In the genomic region with DNA sequence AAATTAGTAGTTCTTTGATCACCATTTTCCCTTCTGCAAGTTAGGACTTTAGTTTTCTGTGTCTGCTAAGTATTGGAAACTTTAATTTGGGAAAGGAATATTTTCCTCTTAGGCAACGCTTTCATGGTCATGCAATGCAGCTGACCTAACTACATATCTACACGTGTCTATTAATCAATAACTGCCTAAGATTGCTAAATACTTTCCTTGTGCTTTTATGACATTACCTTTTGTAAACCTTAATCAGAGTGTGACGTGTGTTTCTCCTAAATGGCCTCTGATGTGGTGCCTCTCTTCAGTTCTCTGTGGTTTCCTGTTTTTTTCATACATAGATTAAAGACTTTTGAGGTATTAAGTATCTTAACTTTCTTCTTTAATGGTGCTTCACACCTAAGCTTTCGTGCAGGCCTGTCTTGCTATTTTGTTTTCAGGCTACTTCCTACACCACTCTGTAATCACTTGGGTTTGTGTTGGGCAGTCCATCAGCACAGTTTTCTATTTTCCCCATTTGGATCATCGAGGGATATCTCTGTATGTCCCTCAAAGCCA, we compare ENCODE assay signal across 26 mouse cellular contexts.
DNase-seq lines count a peak whose midpoint lies in the region; ATAC-seq and TF ChIP-seq lines count a peak whose summit lies in the region.
"Had no signal": no experiment of that assay in that cellular context is flagged by ENCODE, and none has a peak within 500 bp of the region (broad histone marks: within the 10 kb centered on the region; RNA-seq: fewer than 3 reads in every experiment).

No protein-coding gene starts in this region.

- no peak overlapping the region for H3K9ac ChIP-seq in intestine, embryonic 16.5 days (ENCODE audit: low read depth, low read length)
- H3K9ac ChIP-seq: limb, embryonic 13.5 days; midbrain, embryonic 13.5 days had no signal

- no peak for TF ChIP-seq POLR2A in spleen, adult 2 months (IDR thresholded peaks at IDR 0.05; ENCODE audit: low read depth, low read length)

- no peak for TF ChIP-seq CTCF in spleen, adult 2 months (IDR thresholded peaks at IDR 0.05; ENCODE audit: extremely low read depth, insufficient read depth, insufficient read length, insufficient replicate concordance)

- H3K9me3 ChIP-seq in intestine, embryonic 16.5 days (ENCODE audit: control insufficient read depth, low read length), result no peaks in the 10 kb centered on the region
- H3K9me3 ChIP-seq: embryonic facial prominence, embryonic 10.5 days; G1E; limb, embryonic 13.5 days; midbrain, embryonic 13.5 days had no signal

- no peaks in the 10 kb centered on the region for H3K27me3 ChIP-seq in spleen, adult 2 months (ENCODE audit: control insufficient read depth, insufficient read depth, low read length)
- no peaks in the 10 kb centered on the region for H3K27me3 ChIP-seq in intestine, embryonic 16.5 days (replicated peaks; ENCODE audit: control insufficient read depth, insufficient read depth, low read length)
- H3K27me3 ChIP-seq: limb, embryonic 13.5 days; midbrain, embryonic 13.5 days had no signal

- no peak overlapping the region for H3K4me3 ChIP-seq in spleen, adult 2 months (ENCODE audit: extremely low read depth, insufficient read depth, insufficient read length)
- no peak overlapping the region for H3K4me3 ChIP-seq in intestine, embryonic 16.5 days (ENCODE audit: low read length)
- H3K4me3 ChIP-seq: embryonic facial prominence, embryonic 10.5 days; limb, embryonic 13.5 days; midbrain, embryonic 13.5 days; myocyte had no signal

- H3K4me2 ChIP-seq in intestine, embryonic 16.5 days (ENCODE audit: low read depth, low read length), result no peak overlapping the region
- H3K4me2 ChIP-seq: heart, embryonic 11.5 days; limb, embryonic 13.5 days; midbrain, embryonic 13.5 days had no signal

- WGBS in spleen, adult 2 months, result 51% methylated on average over 5 of the region's 5 CpGs
- 75% methylated on average over 5 of the region's 5 CpGs for WGBS in intestine, embryonic 16.5 days

- H3K27ac ChIP-seq in spleen, adult 2 months (ENCODE audit: insufficient read depth, low read length), result peak overlapping the region; percentile 52
- H3K27ac ChIP-seq in intestine, embryonic 16.5 days (ENCODE audit: low read length), result no peak overlapping the region
- H3K27ac ChIP-seq: embryonic facial prominence, embryonic 10.5 days; limb, embryonic 13.5 days; midbrain, embryonic 13.5 days had no signal

- peak in 1 of 2 experiments; percentile 61 for DNase-seq in spleen, adult 2 months (ENCODE audit: low read depth in 1 of 2, low spot score in 2 of 2)
- DNase-seq in spleen, postnatal 4 days (ENCODE audit: low spot score in 2 of 2), result no peak
- DNase-seq in urinary bladder, postnatal 25 days (ENCODE audit: low spot score), result no peak
- no peak for DNase-seq in right cerebral cortex, postnatal 14 days
- DNase-seq in gastrocnemius, postnatal 10 days, result no peak
- DNase-seq: adrenal gland, adult 8-10 months; B cell, adult 2 months; cerebellum, adult 11-12 months; cerebellum, postnatal 36 days; gastrocnemius, postnatal 14 days; heart, postnatal 14 days; kidney, adult 9 months; kidney, postnatal 36 days; lung, adult 18-20 months; lung, postnatal 4 days had no signal

- H3K4me1 ChIP-seq in spleen, adult 2 months (ENCODE audit: control insufficient read depth, insufficient read depth, insufficient read length), result peaks cover 10% of the 10 kb centered on the region
- no peaks in the 10 kb centered on the region for H3K4me1 ChIP-seq in intestine, embryonic 16.5 days (ENCODE audit: control insufficient read depth, insufficient read depth, low read length)

- peak; percentile 95 for ATAC-seq in activated CD4-positive, CD25-positive, alpha-beta regulatory T cell, adult 4 months
- peak; percentile 86 for ATAC-seq in intestine, embryonic 16.5 days
- peak; percentile 53; the same call in 1 of the 2 replicates for ATAC-seq in neutrophil, adult 5-6 weeks (ENCODE audit: extremely low read depth, insufficient number of reproducible peaks, low FRiP score, poor library complexity, severe bottlenecking)
- ATAC-seq: forebrain, embryonic 16.5 days; hindbrain, embryonic 16.5 days; midbrain, embryonic 13.5 days had no signal

- H3K36me3 ChIP-seq in spleen, adult 2 months (ENCODE audit: control insufficient read depth, insufficient read depth, low read length), result no peaks in the 10 kb centered on the region; the same call in 1 of the 2 replicates
- H3K36me3 ChIP-seq in intestine, embryonic 16.5 days (ENCODE audit: control insufficient read depth, insufficient read depth, low read length), result no peaks in the 10 kb centered on the region
- H3K36me3 ChIP-seq: midbrain, embryonic 13.5 days had no signal
